Mouse (Mus musculus) G1E (cell line): ENCODE measurements around the gene Rhobtb1.

ENCODE experiments used
- CTCF ChIP-seq: IDR thresholded peaks from 2 replicates; pipeline ENCODE4 v1.5.1; 2012; ENCODE audit warnings: low read depth, low read length, inconsistent platforms, mixed read lengths
- GATA1 ChIP-seq: IDR thresholded peaks from 2 replicates; pipeline ENCODE4 v1.6.1; 2012; ENCODE audit warnings: borderline replicate concordance, low read length, inconsistent platforms, mixed read lengths
- GATA2 ChIP-seq: IDR thresholded peaks from 2 replicates; pipeline ENCODE4 v1.6.1; 2012; ENCODE audit warnings: low read depth, low read length, inconsistent platforms, borderline replicate concordance
- POLR2AphosphoS5 ChIP-seq: IDR thresholded peaks from 2 replicates; pipeline ENCODE4 v1.6.1; 2012; ENCODE audit warnings: low read depth, low read length, inconsistent platforms; ENCODE audit not compliant: insufficient replicate concordance
- TAL1 ChIP-seq: conservative IDR thresholded peaks from 2 replicates; pipeline ENCODE4 v1.6.1; 2012; ENCODE audit warnings: low read depth, low read length, inconsistent platforms, mixed read lengths

GRCm38 (mm10) chr10:69162577-69162976, 11.3 kb downstream of the Rhobtb1 start:
- TF ChIP-seq CTCF (no peak), GATA1 (no peak), TAL1 (no peak), POLR2AphosphoS5 (no peak), GATA2 (no peak)
